Mouse (Mus musculus): Measurements from ENCODE around the gene Gm49355. TPM values are rescaled to one million over a fixed set of nuclear protein-coding genes. Genes with fewer than 3 reads are reported as not detected.

The Gm49355 gene
- polyA plus RNA-seq, 1 experiment from 2014 or later = 0.10 TPM

Other genes starting within 250 kb of the Gm49355 start
- 33.9 and 36.3 TPM in 2 replicates for gene 3830406C13Rik, start 197 bp downstream of the Gm49355 start, polyA plus RNA-seq (2016; fragmentation: Nextera tagmentation; extraction: Ambion mirVana)
- gene Fezf2, start 64.2 kb downstream of the Gm49355 start, polyA plus RNA-seq (2016; fragmentation: Nextera tagmentation; extraction: Ambion mirVana) = 0.33 and 0.45 TPM in 2 replicates